Mouse (Mus musculus): ENCODE results near the gene Kcnh4. TPM values are rescaled to one million over a fixed set of nuclear protein-coding genes. Genes with fewer than 3 reads are reported as not detected.

Gene Kcnh4
- total RNA-seq, 1 experiment: 0.45 TPM

DNA sequence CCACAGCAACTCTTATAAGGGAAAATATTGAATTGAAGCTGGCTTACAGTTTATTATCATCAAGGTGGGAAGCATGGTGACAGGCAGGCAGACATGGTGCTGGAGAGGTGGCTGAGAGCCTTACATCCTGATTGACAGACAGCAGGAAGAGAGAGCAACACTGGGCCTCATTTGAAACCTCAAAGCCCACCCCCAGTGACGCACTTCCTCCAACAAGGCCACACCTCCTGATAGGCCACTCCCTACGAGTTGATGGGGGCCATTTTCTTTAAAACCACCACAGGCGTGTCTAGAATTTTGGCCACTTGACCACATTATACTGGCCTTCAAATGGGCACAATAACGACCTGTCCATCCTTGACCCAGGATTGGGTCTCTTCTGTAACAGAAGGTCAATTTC, 14.5 kb upstream of the Kcnh4 start:
- Histone ChIP-seq H3K36me3 (ENCODE audit: control insufficient read depth, insufficient read depth, low read length, poor library complexity, severe bottlenecking) (no peaks in the 10 kb centered on the region), H3K4me1 (ENCODE audit: control insufficient read depth in 2 of 2, insufficient read depth in 2 of 2, low read length in 2 of 2, poor library complexity in 1 of 2) (peaks cover 0 to 2% of the 10 kb centered on the region in 2 experiments; a peak in 1 of 4 replicates), H3K9me3 (ENCODE audit: control insufficient read depth, insufficient read depth, low read depth, low read length) (no peaks in the 10 kb centered on the region), H3K4me3 (ENCODE audit: insufficient read depth in 1 of 2, low read depth in 1 of 2, low read length in 2 of 2, poor library complexity in 1 of 2, severe bottlenecking in 1 of 2) (peak overlapping the region in 1 of 2 experiments; percentile 41; a peak in 1 of 4 replicates), H3K27ac (ENCODE audit: insufficient read depth, low read depth, low read length, poor library complexity, severe bottlenecking) (no peak overlapping the region), H3K9ac (ENCODE audit: insufficient read depth, low read depth, low read length, poor library complexity, severe bottlenecking) (no peak overlapping the region)
- in situ Hi-C loops (cut with MboI; ENCODE audit: low sequenced_read_pairs in 2 of 2, unreplicated experiment in 2 of 2): no loop called here
- no peak for DNase-seq (ENCODE audit: low read depth, low spot score)
- TF ChIP-seq ZNF384 (IDR thresholded peaks at IDR 0.05; ENCODE audit: low read depth, low read length): no peak
- no peak for TF ChIP-seq ZC3H11A (IDR thresholded peaks at IDR 0.05; ENCODE audit: borderline replicate concordance, low read depth, low read length)
- TF ChIP-seq HCFC1 (IDR thresholded peaks at IDR 0.05; ENCODE audit: borderline replicate concordance, insufficient read depth, low read length): no peak
- TF ChIP-seq CHD2 (IDR thresholded peaks at IDR 0.05; ENCODE audit: low read depth, low read length): no peak
- no peak for TF ChIP-seq MAFK (IDR thresholded peaks at IDR 0.05; ENCODE audit: insufficient read depth, low read depth, low read length)

DNA sequence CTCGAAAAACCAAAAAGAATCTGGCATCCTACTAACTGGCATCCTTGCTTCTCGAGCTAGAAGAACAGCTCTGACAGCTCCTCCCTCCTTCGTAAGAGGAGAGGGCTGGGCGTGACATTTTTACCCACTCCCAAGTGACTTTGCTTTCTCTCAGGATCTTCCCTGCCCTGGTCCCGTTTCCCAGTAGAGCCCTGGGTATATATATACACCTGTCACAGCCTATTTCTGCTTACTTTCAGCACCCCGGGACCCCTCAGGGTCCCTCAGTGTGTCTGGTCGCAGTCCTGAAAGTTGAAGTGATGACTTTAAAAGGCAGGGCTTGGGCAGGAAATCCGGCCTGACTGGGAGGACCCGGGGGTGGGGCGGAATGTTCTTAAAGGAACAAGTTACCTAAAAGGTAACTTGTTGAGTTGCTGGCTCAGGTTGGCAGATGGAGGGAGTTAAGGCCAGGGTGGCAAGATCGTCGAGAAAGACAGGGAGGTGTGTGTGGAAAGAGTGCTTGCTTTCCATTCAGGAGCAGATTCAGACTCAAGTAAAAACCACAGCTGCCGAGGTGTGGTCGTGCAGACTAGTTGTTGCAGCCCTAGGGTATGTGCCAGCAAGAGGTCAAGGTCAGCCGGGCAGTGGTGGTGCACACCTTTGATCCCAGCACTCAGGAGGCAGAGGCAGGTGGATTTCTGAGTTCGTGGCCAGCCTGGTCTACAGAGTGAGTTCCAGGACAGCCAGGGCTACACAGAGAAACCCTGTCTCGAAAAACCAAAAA, 11.1 kb upstream of the Kcnh4 start, which contains the start of gene Ghdc:
Gene Ghdc, minus strand, starts transcription at position 312 of the 763 bp plus-strand sequence.
- DNase-seq (ENCODE audit: low read depth, low spot score): peak; percentile 60

DNA sequence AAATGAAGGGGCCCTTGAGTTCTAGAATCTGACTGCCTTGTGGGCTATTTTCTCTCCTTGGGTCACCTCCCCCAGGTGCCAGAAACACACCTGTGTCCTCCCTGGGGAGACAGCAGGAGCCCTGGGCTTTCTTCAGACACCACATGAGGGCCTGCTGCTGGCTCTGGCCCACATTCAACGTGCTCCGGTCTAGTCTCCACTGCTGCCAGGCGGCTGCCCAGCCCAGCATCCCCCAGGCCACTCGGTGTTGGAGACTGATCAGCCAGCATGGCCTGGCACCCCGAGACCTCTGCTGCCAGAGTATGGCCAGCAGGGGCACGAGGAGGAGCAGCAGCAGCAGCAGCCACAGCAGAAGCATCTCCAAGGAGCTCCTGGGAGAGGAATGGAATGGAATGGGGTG, 10.2 kb upstream of the Kcnh4 start:
- Histone ChIP-seq H3K9ac (ENCODE audit: insufficient read depth, low read depth, low read length, poor library complexity, severe bottlenecking) (peak overlapping the region; percentile 35; the same call in 1 of the 2 replicates), H3K9me3 (ENCODE audit: control insufficient read depth, insufficient read depth, low read depth, low read length) (no peaks in the 10 kb centered on the region), H3K27ac (ENCODE audit: insufficient read depth, low read depth, low read length, poor library complexity, severe bottlenecking) (no peak overlapping the region), H3K4me1 (ENCODE audit: control insufficient read depth in 2 of 2, insufficient read depth in 2 of 2, low read length in 2 of 2, poor library complexity in 1 of 2) (peaks cover 0 to 2% of the 10 kb centered on the region in 2 experiments; a peak in 1 of 4 replicates), H3K36me3 (ENCODE audit: control insufficient read depth, insufficient read depth, low read length, poor library complexity, severe bottlenecking) (no peaks in the 10 kb centered on the region), H3K4me3 (ENCODE audit: insufficient read depth in 1 of 2, low read depth in 1 of 2, low read length in 2 of 2, poor library complexity in 1 of 2, severe bottlenecking in 1 of 2) (peak overlapping the region; percentile 65 to 83)
- no peak for TF ChIP-seq CHD2 (IDR thresholded peaks at IDR 0.05; ENCODE audit: low read depth, low read length)
- TF ChIP-seq MAFK (IDR thresholded peaks at IDR 0.05; ENCODE audit: insufficient read depth, low read depth, low read length): no peak
- TF ChIP-seq ZNF384 (IDR thresholded peaks at IDR 0.05; ENCODE audit: low read depth, low read length): no peak
- TF ChIP-seq ZC3H11A (IDR thresholded peaks at IDR 0.05; ENCODE audit: borderline replicate concordance, low read depth, low read length): no peak
- TF ChIP-seq HCFC1 (IDR thresholded peaks at IDR 0.05; ENCODE audit: borderline replicate concordance, insufficient read depth, low read length): no peak
- in situ Hi-C loops (cut with MboI; ENCODE audit: low sequenced_read_pairs in 2 of 2, unreplicated experiment in 2 of 2): no loop called here
- DNase-seq (ENCODE audit: low read depth, low spot score): no peak

More for the DNA sequence above, 11.1 kb upstream of the Kcnh4 start, which contains the start of gene Ghdc:
- Histone ChIP-seq H3K4me3 (ENCODE audit: insufficient read depth in 1 of 2, low read depth in 1 of 2, low read length in 2 of 2, poor library complexity in 1 of 2, severe bottlenecking in 1 of 2) (peak within 1 kb of the TSS; percentile 65 to 83), H3K9ac (ENCODE audit: insufficient read depth, low read depth, low read length, poor library complexity, severe bottlenecking) (peak within 1 kb of the TSS; percentile 37; the same call in 1 of the 2 replicates), H3K9me3 (ENCODE audit: control insufficient read depth, insufficient read depth, low read depth, low read length) (no peaks in the 10 kb centered on the region), H3K27ac (ENCODE audit: insufficient read depth, low read depth, low read length, poor library complexity, severe bottlenecking) (no peak within 1 kb of the TSS; the same call in 1 of the 2 replicates), H3K36me3 (ENCODE audit: control insufficient read depth, insufficient read depth, low read length, poor library complexity, severe bottlenecking) (no peaks in the 10 kb centered on the region), H3K4me1 (ENCODE audit: control insufficient read depth in 2 of 2, insufficient read depth in 2 of 2, low read length in 2 of 2, poor library complexity in 1 of 2) (peaks cover 0 to 2% of the 10 kb centered on the region in 2 experiments; a peak in 1 of 4 replicates)
- TF ChIP-seq ZC3H11A (IDR thresholded peaks at IDR 0.05; ENCODE audit: borderline replicate concordance, low read depth, low read length) (no peak), HCFC1 (IDR thresholded peaks at IDR 0.05; ENCODE audit: borderline replicate concordance, insufficient read depth, low read length) (no peak), MAFK (IDR thresholded peaks at IDR 0.05; ENCODE audit: insufficient read depth, low read depth, low read length) (no peak), ZNF384 (IDR thresholded peaks at IDR 0.05; ENCODE audit: low read depth, low read length) (no peak), CHD2 (IDR thresholded peaks at IDR 0.05; ENCODE audit: low read depth, low read length) (no peak)
- in situ Hi-C loops (cut with MboI; ENCODE audit: low sequenced_read_pairs in 2 of 2, unreplicated experiment in 2 of 2): no loop called here

DNA sequence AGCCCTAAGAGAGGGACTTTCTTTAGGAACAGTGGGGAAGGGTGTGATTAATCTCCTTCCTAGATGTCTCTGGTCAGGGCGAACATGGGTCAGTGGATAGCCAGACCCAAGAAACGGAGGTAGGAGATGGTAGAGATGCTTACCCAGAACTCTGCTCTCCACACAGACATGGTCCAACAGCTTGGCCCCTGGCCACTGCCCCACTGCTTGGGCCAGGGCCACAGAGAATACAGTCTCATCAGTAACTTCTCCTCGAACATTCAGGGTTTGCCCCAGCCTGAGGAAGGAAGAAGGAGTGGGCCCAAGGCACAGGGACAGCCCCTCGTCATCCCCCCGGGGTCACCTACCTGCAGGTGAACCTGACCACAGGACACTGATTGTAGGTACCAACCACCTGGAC, 8.1 kb upstream of the Kcnh4 start:
- TF ChIP-seq CHD2 (IDR thresholded peaks at IDR 0.05; ENCODE audit: low read depth, low read length) (no peak), HCFC1 (IDR thresholded peaks at IDR 0.05; ENCODE audit: borderline replicate concordance, insufficient read depth, low read length) (no peak), ZNF384 (IDR thresholded peaks at IDR 0.05; ENCODE audit: low read depth, low read length) (no peak), MAFK (IDR thresholded peaks at IDR 0.05; ENCODE audit: insufficient read depth, low read depth, low read length) (no peak), ZC3H11A (IDR thresholded peaks at IDR 0.05; ENCODE audit: borderline replicate concordance, low read depth, low read length) (no peak)
- Histone ChIP-seq H3K4me3 (ENCODE audit: insufficient read depth in 1 of 2, low read depth in 1 of 2, low read length in 2 of 2, poor library complexity in 1 of 2, severe bottlenecking in 1 of 2) (no peak overlapping the region), H3K27ac (ENCODE audit: insufficient read depth, low read depth, low read length, poor library complexity, severe bottlenecking) (no peak overlapping the region), H3K36me3 (ENCODE audit: control insufficient read depth, insufficient read depth, low read length, poor library complexity, severe bottlenecking) (no peaks in the 10 kb centered on the region), H3K9ac (ENCODE audit: insufficient read depth, low read depth, low read length, poor library complexity, severe bottlenecking) (no peak overlapping the region), H3K4me1 (ENCODE audit: control insufficient read depth in 2 of 2, insufficient read depth in 2 of 2, low read length in 2 of 2, poor library complexity in 1 of 2) (peaks cover 0 to 2% of the 10 kb centered on the region in 2 experiments; a peak in 1 of 4 replicates), H3K9me3 (ENCODE audit: control insufficient read depth, insufficient read depth, low read depth, low read length) (no peaks in the 10 kb centered on the region)
- DNase-seq (ENCODE audit: low read depth, low spot score): no peak
- in situ Hi-C loops (cut with MboI; ENCODE audit: low sequenced_read_pairs in 2 of 2, unreplicated experiment in 2 of 2): no loop called here

Data from ES-E14 (cell line).